Mouse (Mus musculus) frontal cortex, adult 2 months (tissue): ENCODE measurements around the gene Limd1. TPM values are rescaled to one million over a fixed set of nuclear protein-coding genes. Genes with fewer than 3 reads are reported as not detected.

Experiments
- DNase-seq, 2 experiments: peaks; one replicate each; pipeline ENCODE4 v3.0.0; 2022; ENCODE audit warnings: low spot score in 1 of 2; ENCODE audit errors: extremely low spot score in 1 of 2
- polyA plus RNA-seq: library from polyadenylated mRNA; depleted of rRNA; stranded (reverse); fragments of >200 nt; gene quantifications from 2 replicates; pipeline ENCODE4 v1.2.3, GENCODE M21; 2012; rRNA removed

Limd1 gene
- polyA plus RNA-seq, 1 experiment, result 7.9 TPM

- no peak for DNase-seq
Measured at GRCm38 (mm10) chr9:123539823-123540222, 61.3 kb downstream of the Limd1 start.

GRCm38 (mm10) chr9:123554599-123554998 is 76.1 kb downstream of the Limd1 start:
- DNase-seq, result no peak

Other genes starting within 250 kb of the Limd1 start
- 51.9 and 54.8 TPM in 2 replicates for gene Tmem158, start 217.9 kb upstream of the Limd1 start, polyA plus RNA-seq
- 1,564 and 1,759 TPM in 2 replicates for gene Lars2, start 111.8 kb upstream of the Limd1 start, polyA plus RNA-seq
- 37.3 and 40.8 TPM in 2 replicates for gene Sacm1l, start 51.1 kb downstream of the Limd1 start, polyA plus RNA-seq
- 0.36 and 0.48 TPM in 2 replicates for gene Slc6a20b, start 153.9 kb downstream of the Limd1 start, polyA plus RNA-seq
- 0.13 and 0.44 TPM in 2 replicates for gene Ccr9, start 199.7 kb downstream of the Limd1 start, polyA plus RNA-seq
- 17.9 and 26.1 TPM in 2 replicates for gene Slc6a20a, start 200.2 kb downstream of the Limd1 start, polyA plus RNA-seq
- 30.1 and 34.0 TPM in 2 replicates for gene Lztfl1, start 239.0 kb downstream of the Limd1 start, polyA plus RNA-seq